Mouse (Mus musculus) brain, adult 2 months (tissue): Measurements from ENCODE around the gene Dync1li2.

ENCODE experiments used
- DNase-seq: peaks from one replicate; pipeline ENCODE4 v3.0.0; 2011; ENCODE audit warnings: low read depth, low spot score

Gene Dync1li2

DNA sequence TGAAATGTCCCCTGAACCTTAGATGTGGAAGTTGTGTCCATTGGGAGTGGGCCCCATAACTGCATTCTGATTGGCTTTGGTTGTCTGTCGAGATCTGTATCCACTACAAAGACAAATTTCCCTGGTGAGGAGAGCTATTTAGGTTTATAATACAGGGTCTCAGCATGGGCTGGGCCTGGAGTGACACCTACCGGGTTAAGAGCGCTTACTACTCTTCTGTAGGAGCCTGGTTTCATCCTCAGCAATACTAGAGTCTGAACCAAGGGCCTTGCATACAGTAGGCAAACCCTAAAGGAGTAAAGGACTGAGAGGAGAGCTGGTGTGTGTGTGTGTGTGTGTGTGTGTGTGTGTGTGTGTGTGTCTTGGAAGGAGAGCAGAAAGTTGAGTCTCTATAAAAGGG lies 28.6 kb downstream of the Dync1li2 start:
- no peak for DNase-seq

DNA sequence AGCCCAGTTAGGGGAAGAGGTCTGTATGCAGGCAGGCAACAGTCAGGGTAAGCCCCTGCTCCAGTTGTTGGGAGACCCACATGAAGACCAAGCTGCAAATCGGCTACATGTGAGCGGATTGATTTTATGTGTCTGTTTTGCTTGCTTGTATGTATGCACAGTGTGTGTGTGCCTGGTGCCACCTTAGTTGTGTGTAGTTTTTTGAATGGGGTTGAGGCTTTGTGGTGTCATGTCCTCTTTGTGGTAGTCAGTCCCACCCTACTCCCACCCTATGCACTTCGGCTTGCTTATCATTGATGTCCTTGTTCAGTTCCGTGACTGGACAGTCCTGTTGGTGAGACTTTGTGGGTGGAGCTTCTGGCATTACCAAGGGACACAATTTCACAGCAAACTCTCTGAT lies 29.1 kb downstream of the Dync1li2 start:
- DNase-seq, result no peak

DNA sequence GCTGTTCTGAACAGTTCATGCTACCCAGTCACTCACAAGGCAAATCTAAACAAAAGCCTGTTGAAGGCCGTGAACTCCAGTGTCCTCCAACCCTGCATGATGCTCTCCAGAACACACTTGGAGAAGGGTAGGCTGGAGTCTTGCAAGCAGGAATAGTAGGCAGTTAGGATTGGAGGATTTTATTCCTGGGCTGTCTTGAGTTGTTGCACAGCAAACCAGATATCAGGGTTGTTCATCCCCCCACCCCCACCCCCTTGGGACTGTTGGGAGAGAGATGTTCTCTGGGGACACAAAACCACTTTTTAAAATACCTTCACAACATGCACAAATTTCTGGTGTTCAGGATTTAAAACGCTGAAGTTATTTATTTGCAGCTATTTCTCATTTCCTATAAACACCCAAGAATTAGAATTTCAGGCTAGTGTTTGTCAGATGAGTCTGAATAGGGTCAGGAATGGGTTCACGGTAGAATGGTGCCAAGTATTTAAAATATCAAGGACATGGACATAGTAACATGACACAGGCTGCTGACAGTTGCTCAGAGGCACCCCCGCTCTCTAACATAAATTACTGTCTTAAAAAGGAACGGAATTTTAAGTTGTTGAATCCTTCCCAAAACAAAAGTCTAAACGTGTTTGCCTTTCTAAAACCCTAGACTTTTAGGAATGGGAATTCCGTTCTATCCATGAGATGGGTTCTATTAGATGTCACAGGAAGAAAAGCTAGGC lies 29.9 kb downstream of the Dync1li2 start:
- peak; percentile 52 for DNase-seq

DNA sequence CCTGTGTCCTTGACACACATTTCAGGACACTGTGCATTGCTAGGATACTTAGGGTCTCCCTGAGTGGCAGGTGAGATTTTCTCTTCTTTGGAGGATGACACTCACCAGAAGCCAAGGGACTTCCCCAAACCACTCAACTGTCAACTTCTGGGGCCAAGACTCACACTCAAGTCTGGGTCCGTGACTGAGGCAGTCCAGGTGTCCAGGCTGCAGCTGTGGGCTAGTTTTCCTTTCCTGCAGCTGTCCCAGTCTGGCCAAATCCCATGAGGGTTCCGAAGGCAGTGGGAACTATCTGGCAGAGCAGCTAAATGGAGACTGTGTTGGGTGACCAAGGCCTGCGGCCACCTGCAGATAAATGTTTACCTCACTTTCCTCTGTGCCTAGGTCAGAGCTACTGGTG lies 30.9 kb downstream of the Dync1li2 start:
- no peak for DNase-seq

DNA sequence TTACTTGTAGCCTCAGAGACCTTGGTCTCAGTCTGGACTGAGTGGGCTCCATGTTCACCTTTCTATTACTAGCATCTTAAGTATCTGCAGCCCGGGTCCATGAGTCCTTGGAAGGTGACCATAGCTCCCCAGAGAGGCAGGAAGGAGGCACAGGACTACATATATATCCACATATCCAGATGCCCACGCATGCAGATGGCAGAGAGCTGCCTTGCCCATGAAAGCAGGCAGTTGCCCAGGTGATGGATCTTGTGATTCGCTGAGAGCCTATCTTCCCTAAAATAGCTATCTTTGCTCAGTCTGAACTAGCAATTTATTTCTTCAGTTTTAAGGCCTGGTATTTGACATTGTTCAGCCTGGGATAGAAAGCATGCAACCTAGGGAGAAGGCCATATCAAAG lies 31.4 kb downstream of the Dync1li2 start:
- peak; percentile 91 for DNase-seq

DNA sequence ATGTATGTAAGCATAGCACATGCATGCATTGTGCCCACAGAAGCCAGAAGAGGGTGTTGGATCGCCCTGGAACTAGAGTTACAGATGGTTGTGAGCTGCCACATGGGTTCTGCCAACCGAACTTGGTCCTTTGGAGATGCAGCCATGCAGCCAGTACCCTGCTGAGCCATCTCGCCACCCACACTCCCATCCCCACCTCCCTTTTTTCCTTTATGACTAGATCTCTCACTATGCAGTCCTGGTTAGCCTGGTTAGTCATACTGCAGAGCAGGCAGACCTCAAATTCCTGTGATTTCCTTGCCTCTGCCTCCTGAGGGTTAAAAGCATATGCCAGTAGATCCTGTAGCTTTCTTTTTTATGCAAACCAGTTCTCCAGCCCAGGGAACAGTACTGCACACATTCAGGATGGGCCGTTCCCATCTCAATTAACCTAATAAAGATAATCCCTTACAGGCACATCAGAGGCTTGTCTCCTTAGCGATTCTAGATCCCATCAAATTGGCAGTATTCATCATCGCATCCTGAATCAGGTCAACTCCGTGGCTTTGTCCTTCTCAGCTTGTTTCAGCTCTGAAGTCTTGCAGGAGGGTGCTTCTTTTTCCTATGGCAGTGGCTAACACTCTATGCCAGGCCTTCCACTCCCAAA lies 32.1 kb downstream of the Dync1li2 start:
- DNase-seq, result peak; percentile 86

DNA sequence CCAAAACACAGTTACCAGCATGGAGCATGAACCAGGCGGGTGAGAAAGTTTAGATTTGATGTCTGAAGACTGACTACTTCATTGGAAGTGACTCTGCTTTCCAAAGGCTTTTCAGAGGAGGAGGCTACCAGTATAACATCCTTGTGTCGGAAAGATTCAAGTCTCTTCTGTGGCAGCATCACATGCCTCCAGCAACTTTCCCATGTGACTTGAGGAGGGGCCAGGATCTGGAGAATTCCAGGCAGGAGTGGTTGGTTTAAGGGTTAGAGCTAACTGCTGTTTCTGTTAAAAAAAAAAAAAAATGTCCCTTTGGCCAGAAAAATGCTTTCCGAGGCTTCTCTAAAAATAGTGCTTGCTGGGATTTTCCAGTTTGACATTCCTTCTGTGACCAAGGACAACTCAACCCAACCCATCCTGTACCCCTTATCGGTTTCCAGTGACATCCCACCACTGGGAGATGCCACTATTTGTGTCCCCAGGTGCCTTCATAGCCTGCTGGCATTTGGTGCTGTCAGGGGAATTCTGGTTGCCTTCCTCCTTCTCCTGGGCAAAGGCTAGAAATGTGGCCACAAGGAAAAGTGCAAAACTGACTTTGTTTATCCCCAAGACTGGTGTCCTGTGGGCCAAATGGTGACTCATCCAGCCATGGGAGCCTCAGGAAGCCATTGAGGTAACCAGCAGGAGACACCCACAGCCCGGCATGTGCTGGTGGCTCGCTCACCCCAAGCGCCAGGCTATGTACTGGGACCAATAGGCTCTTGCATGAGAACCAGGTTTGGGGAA lies 34.3 kb downstream of the Dync1li2 start:
- no peak for DNase-seq

DNA sequence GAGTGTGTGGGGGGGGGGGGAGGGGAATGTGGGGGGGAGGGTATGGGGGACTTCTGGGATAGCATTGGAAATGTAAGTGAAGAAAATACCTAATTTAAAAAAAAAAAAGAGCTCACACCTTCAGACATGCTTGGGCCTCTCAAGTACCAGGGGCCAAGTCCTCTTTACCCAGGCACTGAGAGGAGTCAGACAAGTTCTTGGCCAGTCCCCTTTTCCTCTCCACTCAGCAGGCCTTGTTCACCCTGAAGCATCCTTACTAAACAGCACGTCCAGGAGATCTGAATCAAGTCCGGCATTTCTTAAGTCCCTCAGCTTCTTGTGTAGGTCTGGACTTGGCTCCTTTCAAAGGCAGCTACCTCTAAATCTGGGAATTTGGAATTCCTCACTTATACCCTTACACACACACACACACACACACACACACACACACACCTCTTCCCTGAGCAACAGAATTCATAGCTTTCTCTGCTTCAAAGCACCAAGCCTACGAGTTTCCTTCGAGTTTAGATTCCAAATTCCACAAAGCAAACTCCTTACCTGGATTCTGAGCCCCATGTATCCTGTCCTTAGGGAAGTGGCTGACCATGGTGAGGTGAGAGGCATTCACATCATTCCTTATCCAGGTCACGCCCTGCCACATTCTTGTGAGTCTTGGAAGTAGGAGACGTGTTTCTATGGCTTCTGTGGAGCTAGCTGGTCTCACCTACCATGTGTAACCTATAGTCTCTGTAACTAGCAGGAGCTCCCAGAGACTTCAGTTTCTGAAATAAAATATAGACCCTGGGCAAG lies 36.3 kb downstream of the Dync1li2 start:
- DNase-seq, result no peak

DNA sequence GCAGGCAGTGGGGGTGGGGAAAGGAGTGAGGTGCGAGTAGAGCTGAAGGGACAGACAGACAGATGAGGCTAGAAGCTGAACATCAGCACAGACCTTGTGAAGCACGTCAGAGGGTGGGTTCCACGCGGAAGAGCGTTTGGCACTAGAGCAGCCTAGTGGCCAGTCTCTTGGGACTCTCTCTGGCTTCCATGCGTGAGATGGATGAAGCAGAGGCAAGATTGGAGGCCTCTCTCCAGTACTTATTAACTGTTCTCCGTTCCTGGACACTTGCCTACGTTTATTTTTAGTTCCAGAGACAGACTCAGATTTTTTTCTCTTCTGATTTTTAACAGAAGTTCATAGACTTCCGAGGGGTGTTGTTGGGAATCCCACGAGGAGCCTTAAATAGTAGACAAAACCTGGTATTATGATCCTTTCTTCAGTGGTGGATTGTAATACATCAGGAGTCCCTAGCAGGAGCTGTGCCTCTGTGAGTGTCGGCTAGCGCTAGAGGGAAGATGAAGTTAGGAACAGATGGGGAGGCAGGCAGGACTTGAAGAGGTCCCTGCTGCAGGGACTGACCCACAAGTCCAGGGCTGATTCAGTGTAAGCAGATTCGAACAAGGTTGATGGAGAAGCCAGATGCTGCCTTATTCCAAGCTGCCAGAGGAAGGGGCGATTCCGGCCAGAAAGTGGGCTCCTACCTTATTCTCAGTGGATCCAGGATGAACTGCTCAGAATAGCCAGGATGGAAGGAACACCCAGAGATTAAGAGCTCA lies 37.2 kb downstream of the Dync1li2 start:
- DNase-seq, result no peak

DNA sequence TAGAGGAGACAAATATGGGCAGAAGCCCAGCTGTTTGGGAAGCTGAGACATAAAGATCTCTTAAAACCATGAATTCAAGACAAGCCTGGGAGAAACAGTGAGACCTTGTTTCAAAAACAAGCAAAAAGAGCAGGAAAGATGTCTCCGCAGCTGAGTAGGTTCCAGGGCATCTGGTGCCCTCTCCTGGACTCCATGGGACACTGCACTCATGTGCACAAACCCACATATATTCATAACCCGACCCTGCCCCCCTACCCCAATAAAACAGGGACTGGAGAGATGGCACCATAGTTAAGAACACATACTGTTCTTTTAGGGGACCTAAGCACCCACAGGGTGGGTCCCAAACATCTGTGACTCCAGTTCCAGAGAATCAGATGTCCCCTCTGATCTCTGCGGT lies 39.3 kb downstream of the Dync1li2 start:
- no peak for DNase-seq

DNA sequence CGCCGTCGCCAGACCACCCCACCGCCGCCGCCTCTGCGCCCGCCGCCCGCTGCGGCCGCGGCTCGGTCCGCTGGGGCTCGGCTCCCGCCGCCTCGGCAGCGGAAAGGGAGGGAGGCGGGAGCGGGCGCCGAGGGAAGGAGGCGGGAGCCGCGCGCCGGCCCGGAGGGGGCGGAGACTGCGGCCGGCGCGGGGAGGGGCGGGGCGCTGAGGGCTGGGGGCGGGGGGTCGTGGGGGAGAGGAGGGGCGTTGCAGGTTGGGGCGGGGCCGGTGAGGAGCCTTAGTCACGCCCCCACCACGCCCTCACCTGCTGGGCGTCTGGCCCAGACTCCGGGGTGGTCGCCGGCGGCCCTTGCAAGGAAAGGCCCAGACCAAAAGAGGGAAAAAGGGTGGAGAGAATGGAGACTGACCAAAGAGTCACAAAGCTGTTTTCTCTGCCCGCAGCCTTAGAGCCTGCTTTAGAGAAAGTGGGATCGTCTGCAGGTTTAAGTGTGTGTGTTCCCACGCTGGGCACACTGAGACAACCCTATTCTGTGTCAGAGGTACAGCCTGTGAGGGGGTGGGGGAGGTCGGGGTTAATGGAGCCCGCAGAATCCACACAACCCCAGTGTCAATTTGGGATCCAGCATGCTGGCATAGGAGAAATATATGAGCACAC lies 47.0 kb downstream of the Dync1li2 start, which contains the start of gene Cmtm4:
Gene Cmtm4, minus strand, starts transcription at position 105 of the 655 bp plus-strand sequence.
- peak; percentile 75 for DNase-seq

DNA sequence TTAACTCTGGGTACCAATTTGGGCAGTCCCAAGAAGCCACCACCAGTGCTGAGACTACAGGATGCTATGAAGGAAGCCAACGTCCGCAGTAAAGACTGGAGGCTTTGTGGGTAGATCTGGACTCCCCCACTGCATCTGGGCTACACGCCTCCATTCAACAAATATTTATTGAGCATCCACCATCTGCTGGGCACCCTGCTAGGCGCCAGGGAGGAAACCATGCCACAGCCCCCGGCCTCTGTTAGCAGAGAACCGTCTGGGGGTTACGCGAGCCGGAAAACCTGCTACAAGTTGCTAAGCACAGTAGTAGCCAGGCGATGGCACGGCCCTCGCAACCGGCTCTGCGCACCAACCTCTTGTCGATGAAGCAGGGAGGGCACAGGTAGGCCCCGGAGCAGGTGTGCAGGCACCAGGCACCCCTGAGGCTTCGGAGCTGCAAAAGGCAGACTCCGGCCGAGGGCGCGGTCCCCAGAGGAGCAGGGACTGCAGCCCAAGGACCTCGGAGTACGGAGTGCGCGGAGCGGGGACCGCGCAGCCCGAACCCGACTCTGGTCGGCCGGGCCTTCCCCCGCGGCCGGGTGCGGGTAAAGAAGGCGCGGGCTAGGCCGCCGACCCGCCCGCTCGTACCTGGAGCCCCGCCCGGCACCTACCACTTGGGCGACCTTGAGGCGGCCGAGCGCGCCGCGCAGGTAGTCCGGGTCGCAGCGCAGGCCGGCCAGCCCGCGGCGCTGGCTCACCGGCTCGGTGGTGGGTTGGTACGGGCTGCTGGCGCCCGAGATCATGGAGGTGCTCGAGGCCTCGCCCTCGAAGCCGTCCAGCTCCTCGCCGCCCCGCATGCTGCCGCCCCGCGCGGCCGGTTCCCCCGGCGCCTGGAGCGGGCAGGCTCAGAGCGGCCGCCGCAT lies 47.8 kb downstream of the Dync1li2 start:
- peak; percentile 60 for DNase-seq

DNA sequence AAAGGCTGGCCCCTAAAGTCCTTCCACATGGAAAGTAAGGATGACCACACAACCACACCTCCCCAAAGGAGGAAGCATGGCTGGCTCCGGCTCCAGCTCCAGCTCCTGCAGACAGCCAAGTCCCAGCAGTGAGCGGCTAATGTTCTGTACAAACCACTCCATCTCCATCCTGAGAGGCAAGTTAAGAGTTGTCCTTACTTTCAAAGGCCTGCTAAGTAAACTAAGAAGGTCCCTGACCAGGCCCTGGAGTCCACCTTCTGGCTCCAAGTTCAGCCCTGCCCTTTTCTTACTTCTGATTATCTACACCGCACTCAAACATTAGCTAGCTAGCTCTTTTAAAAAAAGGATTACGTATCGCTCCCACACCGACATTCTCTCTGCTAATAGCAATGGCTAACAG lies 49.1 kb downstream of the Dync1li2 start:
- no peak for DNase-seq

DNA sequence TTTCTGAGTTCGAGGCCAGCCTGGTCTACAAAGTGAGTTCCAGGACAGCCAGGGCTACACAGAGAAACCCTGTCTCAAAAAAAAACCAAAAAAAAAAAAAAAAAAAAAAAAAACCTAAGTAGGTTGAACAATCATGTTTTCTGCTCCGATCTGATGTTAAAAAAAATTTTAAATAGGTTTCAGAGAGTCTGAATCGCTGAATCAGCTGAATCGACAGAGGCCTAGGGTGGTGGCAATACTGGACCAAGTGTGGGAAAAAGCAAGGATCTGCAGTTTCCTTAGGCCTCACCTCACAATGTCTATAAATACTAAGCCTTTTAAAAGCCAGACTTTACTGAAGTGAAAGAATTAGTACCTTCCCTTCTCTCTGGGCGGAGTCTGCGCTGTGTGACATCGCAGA lies 49.7 kb downstream of the Dync1li2 start:
- no peak for DNase-seq

DNA sequence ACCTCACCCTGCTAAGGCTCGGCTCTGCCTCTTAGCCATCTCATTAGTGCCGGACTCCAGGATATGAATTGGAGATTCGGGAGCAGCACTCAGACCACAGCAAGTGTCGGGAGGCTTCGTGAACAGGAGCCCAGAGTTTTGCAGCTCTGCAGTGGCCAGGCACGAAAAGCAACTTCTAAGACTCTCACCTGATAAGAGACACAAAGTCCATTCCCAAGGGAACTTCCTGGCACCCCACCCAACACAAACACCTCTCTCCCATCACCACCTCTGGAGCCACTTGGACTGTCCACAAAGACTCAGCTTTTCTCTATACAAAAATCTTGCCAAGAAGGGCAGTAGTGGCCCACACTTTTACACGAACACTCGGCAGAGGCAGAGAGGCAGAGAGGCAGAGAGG lies 52.6 kb downstream of the Dync1li2 start:
- DNase-seq, result no peak

DNA sequence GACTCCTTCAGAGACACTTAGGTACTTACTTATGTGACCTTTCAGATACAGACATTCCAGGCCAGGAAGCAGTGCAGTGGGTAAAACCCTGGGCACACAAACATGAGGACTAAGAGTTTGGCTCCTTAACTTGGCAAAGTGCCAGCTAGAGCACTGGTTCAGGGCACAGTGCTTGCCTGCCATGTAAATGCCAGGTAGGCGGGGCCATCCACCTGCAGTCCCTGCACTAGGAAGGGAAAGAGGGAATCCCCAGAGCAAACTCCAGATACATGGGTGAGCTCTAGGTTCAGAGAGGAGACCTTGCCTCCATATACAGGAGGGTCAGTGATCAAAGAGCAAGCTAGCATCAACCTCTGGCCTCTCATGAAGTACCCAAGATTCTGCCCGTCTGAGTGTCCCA lies 54.9 kb downstream of the Dync1li2 start:
- peak; percentile 72 for DNase-seq

DNA sequence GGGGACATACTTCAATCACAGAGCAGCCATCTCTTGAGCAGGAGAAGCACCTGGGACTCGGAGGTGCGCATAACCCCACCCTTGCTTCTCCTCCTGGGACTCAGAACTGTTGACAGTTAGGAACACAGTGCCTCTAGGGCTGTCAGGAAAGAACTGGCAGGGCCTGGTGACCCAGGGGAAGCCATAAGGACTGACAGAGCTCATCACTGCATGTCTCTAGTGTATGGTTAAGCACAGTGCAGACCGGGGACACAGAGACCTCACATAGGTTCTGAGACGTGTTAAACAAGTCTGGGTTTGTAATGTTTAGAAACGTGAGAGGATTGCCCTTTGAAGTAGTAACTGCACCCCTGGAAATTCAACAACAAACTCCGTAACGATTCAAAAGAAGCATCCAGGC lies 55.3 kb downstream of the Dync1li2 start:
- DNase-seq, result no peak

DNA sequence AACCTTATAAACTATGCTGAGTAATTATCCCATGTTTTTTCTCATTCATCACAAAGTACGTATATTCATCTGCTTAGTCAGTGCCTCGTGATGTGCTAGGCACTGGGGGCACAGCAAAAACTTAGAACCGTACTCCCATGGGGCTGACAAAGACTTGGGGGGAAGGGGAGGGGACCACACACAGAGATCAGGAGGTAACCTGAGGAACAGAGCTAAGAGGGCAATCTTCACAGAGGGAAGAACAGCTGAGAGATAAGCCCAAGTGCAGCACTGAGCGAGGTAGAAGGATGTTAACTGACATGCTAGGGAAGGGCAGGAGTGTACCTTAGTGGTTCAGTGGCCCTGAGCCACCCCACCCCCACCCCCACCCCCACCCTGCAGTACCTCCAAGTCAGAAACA lies 56.2 kb downstream of the Dync1li2 start:
- no peak for DNase-seq

DNA sequence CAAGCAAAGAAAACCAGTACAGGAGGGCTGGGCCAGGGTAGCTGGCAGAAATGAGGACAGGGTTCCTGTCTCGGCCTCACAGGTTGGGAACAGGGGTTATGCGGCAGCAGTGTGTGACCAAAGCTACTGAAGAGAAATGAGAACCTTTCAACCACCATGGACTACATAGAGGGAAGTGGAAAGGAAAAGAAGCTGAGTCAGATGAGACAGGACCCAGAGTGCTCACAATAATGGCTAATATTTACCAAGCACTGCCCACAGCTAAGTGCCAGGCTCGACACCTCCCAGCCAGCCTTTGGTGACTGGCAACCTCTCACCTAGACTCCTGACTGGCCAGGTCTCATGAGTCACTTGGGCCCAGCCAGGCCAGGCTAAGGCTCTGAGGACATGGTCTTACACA lies 58.9 kb downstream of the Dync1li2 start:
- peak; percentile 20 for DNase-seq

DNA sequence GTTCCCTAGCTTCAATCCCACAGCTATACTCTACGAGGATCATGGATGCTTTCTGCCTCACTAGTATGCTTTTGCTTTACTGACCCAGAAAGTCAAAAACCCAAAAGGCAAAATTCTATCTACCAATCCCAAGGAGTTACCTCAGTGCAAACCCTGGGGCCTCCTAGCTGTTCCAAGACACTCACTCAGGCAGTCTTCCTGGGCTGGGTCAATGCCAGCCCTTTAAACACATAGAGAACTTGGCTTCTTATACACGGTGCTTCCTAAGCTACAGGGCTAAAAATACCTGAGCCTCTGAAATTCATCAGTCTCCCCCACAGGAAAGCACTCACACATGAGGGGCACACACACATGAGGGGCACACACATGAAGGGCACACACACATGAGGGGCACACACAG lies 59.6 kb downstream of the Dync1li2 start:
- peak; percentile 70 for DNase-seq
